Mouse (Mus musculus): Measurements from ENCODE around the gene Ube2d3.

- TF ChIP-seq CTCF (IDR thresholded peaks at IDR 0.05; ENCODE audit: control insufficient read depth, insufficient read depth, insufficient read length) = no peak
- TF ChIP-seq MAX (IDR thresholded peaks at IDR 0.05) = no peak
- no peak for TF ChIP-seq USF1 (IDR thresholded peaks at IDR 0.05; ENCODE audit: low read depth)
- no peak for TF ChIP-seq MYOG (IDR thresholded peaks at IDR 0.05; ENCODE audit: control insufficient read depth, extremely low read depth, insufficient read length)
- no peak for TF ChIP-seq FOSL1 (IDR thresholded peaks at IDR 0.05; ENCODE audit: insufficient read depth, low read length, poor library complexity, severe bottlenecking)
- TF ChIP-seq MYOD1 (IDR thresholded peaks at IDR 0.05; ENCODE audit: control insufficient read depth, insufficient read length, low read depth) = no peak
These were observed 78.9 kb downstream of the Ube2d3 start for GRCm38 (mm10) chr3:135516891-135517290.

All from C2C12 (cell line).